Mouse (Mus musculus): ENCODE results near the gene Ccdc157. TPM values are rescaled to one million over a fixed set of nuclear protein-coding genes. Genes with fewer than 3 reads are reported as not detected.
A peak's percentile ranks its signal among the peaks of the same experiment; 100 is the strongest.

Ccdc157 gene
- 1 to 10 TPM; 3.2 to 3.4 TPM for total RNA-seq (2021)
- long read RNA-seq, experiment 1, full-length matches to known transcripts = 1 of 2 reads
- long read RNA-seq, experiment 1, partial matches to known transcripts = 0 of 2 reads
- long read RNA-seq, experiment 1, other reads (novel, unspliced or antisense) = 1 of 2 reads
- long read RNA-seq, experiment 2 = 0 reads

DNA sequence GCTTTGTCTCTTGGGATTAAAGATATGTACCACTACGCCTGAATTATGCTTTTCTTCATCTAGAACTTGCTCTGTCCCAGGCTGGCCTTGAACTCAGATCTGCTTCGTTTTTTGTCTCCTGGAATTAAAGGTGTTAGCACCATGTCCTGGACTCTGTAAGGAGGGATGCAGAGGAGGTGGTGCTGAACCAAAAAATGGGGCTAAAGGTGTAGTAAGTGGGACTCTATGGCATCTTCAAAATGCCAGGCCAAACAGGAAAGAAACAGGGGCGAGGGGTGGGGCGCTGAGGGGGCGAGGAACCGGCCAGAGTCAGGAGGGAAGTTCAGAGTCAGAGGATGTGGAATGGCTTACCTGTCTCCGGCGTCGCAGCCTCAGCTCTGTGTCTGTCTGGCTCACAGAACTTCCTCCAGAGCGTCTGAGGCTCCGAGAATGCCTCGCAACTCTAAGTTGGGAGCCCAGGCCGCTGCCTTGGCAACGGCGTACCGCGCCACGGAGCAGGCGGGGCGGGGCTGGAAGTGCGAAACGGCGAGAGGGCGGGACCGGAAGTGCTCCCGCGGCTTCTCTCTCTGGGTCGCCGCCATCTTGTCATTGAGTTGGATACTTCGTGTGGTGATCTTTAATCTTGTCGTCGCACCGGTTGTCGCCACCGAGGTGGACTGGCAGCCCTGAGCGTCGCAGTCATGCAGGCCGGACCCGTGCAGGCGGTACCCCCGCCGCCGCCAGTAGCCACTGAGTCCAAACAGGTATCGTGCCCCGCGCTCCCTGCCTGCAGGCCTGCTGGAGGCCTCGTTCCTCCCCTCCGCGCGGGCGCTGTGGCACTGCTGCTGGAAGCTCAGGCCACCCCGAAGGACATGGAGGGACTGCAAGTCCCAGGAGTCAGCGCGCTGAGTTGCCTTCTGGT lies at the start of gene Ccdc157, which contains the start of gene Sf3a1:
Ccdc157 (minus strand) TSS at position 486 of the 901 bp plus-strand sequence.
Sf3a1 (plus strand) TSS at position 543 of the 901 bp plus-strand sequence.
- peak within 1 kb of the TSS; percentile 98 for H3K4me3 ChIP-seq
- H3K27ac ChIP-seq = peak within 1 kb of the TSS; percentile 89
- intact Hi-C loops (cut with DNase I) = loop anchor here (1.0 to 10.0 kb wide), 2 partner anchors 25 to 55 kb away; partner anchors contain the start of genes Castor1 and Rnf215
- TF ChIP-seq CTCF (IDR thresholded peaks at IDR 0.05) = peak; percentile 14; the same call in 1 of the 2 replicates
- peak; percentile 97 for DNase-seq

DNA sequence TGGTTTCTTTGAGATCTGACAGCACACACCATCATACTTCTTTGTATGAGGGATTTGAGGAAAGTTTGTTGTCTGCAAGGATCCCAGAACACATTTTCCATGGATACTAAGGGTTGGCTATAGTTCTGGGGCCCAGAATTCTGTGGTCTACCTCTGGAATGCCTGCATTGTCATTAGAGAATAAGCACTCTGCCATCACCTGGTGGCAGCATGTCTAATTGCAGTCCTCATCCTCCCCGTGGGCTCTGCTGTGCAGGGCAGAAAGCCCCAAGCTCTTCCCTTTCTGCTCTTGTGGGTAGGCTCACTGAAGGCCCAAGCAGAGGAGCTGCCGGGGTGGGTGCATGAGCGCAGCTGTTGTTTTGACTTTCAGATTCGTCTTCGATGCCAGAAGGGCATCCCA lies 49.5 kb upstream of the Ccdc157 start:
- intact Hi-C loops (cut with DNase I) = no loop called here
- peak; percentile 46 for TF ChIP-seq CTCF (IDR thresholded peaks at IDR 0.05)
- Histone ChIP-seq H3K27ac (no peak overlapping the region), H3K4me3 (no peak overlapping the region)
- DNase-seq = no peak

DNA sequence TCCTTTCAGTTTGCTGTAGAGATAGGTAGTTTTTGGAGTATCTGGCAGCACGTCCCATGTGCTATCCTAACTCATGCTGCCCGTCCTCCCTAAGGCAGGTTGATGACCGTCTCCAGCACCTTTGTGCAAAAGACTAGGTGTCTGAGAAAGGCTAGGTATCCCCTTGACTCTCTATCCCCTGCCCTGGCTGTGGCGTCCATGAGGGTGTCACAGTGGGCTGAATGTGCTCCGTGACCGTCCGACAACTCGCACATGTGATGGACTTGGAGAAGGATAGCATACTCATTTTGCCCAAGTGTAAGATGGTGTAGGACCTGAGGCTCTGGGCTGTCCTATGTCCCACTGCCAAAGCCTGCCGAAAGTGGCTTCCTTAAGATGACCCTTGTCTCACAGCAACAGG lies 47.6 kb upstream of the Ccdc157 start:
- H3K4me3 ChIP-seq = no peak overlapping the region
- DNase-seq = no peak
- intact Hi-C loops (cut with DNase I) = no loop called here
- H3K27ac ChIP-seq = no peak overlapping the region; the same call in 1 of the 2 replicates
- no peak for TF ChIP-seq CTCF (IDR thresholded peaks at IDR 0.05)

DNA sequence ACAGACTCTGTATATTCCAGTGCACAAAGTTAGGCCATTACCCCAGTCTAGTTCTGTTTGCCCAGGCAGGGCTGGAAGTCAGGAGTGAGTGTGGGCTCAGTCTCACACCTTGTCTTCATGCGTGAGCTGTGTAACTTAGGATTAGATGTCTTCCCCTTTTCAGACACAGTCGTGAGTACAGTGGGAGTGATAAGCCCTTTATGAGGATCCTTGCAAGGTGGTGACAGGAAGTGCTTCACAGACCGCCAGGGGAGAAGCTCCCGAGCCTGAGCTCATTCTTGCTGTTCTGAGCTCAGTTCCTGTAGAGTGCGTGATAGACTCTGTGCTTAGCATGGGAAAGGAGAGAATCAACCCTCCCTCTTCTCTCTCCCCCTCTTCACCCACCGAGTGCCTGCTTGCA lies 46.5 kb upstream of the Ccdc157 start:
- Histone ChIP-seq H3K27ac (peak overlapping the region; percentile 59; the same call in 1 of the 2 replicates), H3K4me3 (no peak overlapping the region)
- TF ChIP-seq CTCF (IDR thresholded peaks at IDR 0.05) = no peak
- DNase-seq = no peak
- intact Hi-C loops (cut with DNase I) = no loop called here

DNA sequence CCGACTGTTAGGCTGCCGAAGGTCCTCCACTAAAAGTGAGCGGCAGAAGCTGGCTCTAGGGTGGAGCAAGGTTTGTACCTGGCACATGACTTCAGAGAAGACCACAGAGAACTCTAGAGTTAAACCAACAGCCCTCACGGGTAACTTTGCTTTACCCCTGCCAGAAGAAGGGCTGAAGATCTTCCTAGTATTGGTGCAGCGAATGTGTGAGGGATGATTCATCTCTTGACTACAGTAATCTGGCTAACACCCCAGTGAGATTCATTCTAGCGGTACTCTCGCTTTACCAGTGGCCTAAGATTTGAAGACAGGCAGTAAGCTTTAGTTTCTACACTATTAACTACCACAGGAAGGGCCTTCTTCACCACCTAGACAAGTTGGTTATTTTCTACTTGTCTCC lies 45.9 kb upstream of the Ccdc157 start:
- no peak for TF ChIP-seq CTCF (IDR thresholded peaks at IDR 0.05)
- Histone ChIP-seq H3K4me3 (no peak overlapping the region), H3K27ac (peak overlapping the region; percentile 59)
- intact Hi-C loops (cut with DNase I) = no loop called here
- DNase-seq = no peak

DNA sequence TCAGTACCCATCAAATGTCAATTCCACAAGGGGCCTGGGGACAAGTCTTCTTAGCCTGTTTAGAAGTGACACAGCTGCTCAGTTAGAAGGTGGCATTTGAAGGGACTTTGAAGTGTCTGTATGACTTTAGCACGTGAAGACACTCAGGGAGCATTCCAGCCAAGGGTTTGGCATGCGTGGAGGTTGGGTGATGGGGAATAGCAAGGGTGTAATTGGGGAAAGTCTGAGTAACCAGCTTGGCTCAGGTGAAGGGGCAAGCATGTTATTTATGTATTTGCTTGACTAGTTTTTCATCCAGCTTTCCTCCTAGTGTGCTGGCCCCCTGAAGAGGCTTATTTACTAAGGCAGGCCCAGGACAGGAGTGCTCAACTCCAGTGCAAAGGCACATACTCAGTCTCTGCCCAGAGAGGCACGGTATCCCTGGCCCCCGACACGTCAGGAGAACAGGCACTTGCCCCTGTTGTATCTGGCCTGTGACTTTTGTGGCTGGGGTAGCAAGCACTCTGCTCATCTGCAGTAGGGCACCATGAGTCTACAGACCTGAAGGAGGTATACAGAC lies 45.1 kb upstream of the Ccdc157 start:
- intact Hi-C loops (cut with DNase I) = no loop called here
- Histone ChIP-seq H3K27ac (peak overlapping the region; percentile 59), H3K4me3 (no peak overlapping the region)
- DNase-seq = no peak
- TF ChIP-seq CTCF (IDR thresholded peaks at IDR 0.05) = no peak

DNA sequence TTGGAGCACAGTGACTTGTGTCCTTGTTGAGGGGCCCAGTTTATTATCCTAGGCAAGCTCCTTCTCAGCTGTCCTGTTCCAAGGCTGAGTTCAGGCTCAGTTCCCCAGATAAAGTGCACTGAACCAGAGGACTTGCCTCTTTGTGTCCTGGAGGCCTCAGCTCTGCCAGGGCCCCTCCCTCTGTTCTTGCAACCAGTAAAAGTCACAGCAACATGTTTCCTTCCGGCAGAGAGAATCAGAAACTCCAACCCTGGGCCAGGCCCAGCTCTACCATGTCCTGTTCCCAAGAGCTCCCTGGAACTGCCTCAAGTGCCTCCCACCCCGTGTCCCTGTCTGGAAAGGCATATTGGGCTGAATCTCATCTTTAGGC lies 43.6 kb upstream of the Ccdc157 start:
- TF ChIP-seq CTCF (IDR thresholded peaks at IDR 0.05) = no peak
- intact Hi-C loops (cut with DNase I) = no loop called here
- Histone ChIP-seq H3K27ac (peak overlapping the region; percentile 75), H3K4me3 (0 out of 2 replicates have a peak overlapping the region, but pooled peaks have one; percentile 0)
- DNase-seq = peak; percentile 83

DNA sequence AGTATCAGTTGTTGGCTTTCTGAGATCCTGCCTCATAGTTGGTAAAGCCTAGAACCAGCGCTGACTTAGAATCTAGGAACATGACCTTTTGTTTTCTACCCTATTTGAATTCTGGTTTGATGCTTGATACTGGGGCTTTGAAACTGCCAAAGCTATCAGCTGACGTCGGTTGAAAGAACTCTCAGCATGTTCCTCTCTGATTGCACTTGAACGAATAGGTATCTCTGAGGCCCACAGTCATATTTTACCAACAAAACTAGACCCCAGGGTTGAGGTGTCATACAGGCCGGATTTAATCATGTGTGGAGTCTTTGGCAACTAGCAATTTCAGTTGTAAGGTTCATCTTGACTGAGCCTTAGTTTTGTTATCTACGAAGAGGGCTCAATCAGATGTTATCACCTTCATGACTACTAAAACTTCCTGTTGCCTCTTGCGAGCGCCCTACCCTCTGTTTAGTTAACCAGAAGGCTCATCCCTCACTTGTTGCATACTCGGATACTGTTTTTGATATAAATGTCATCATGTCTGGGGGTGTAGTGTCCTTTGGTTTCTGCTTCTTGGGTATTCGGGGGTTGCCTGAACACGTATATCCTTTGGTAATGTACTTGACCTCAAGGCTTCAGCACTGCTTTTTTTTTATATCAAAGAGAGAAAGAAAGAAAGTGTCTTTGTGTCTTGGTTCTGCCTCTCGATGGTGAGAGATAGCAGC lies 43.1 kb upstream of the Ccdc157 start:
- TF ChIP-seq CTCF (IDR thresholded peaks at IDR 0.05) = no peak
- intact Hi-C loops (cut with DNase I) = no loop called here
- Histone ChIP-seq H3K4me3 (0 out of 2 replicates have a peak overlapping the region, but pooled peaks have one; percentile 0), H3K27ac (peak overlapping the region; percentile 75)
- DNase-seq = no peak

DNA sequence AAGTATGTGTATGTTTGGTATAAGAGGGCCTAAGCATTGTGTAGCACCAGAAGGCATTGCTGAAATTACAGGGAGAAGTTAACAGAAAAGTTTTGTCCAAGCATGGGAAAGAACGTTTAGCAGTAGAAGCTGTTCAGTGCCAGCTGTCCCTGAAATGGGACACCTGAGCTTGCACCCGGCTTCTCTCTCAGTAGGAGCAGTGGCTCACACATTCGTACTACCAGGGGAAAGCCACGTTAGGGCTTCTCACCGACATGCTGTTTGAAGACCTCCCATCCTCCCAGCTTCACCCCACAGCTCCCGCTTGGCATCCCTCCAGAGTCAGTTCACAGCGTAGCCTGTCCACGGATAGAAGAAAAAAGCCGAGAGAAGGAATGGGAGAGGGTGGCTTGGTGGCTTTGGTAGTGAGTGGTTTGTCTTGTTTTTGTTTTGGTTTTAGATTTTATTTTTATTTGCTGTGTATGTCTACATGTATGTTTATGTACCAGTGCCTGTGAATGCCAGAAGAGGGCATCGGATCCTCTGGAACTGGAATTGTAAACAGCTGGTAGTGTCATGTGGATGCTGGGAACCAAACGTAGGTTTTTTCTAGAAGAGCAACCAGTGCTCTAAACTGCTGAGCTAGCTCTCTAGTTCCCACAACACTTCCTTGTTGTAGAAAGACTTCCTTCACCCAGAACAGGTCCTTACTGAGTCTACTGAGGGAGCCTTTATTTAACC lies 42.0 kb upstream of the Ccdc157 start:
- TF ChIP-seq CTCF (IDR thresholded peaks at IDR 0.05) = no peak
- Histone ChIP-seq H3K27ac (peak overlapping the region; percentile 75), H3K4me3 (no peak overlapping the region)
- intact Hi-C loops (cut with DNase I) = no loop called here
- DNase-seq = no peak

DNA sequence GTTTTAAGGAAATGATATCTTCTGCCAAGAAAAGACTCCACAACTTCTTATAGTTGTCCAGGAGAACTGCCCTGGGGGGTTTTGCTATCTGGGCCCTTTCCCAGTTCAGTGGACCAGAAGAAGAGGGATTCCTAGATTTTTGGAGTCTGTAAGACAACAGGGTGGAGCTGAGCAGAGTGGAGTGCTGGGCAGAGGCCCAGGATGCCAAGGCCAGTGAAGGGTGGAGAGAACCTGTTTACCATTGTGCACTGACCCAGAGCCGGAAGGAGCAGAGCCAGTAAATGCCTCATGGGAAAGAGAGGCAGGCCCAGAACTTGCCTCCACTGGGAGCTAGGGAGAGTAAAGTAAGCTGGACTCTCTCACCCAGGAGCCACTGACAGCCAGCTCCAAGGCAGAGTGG lies 37.6 kb upstream of the Ccdc157 start:
- DNase-seq = no peak
- H3K27ac ChIP-seq = peak overlapping the region; percentile 68
- intact Hi-C loops (cut with DNase I) = no loop called here
- no peak for TF ChIP-seq CTCF (IDR thresholded peaks at IDR 0.05)
- H3K4me3 ChIP-seq = no peak overlapping the region

DNA sequence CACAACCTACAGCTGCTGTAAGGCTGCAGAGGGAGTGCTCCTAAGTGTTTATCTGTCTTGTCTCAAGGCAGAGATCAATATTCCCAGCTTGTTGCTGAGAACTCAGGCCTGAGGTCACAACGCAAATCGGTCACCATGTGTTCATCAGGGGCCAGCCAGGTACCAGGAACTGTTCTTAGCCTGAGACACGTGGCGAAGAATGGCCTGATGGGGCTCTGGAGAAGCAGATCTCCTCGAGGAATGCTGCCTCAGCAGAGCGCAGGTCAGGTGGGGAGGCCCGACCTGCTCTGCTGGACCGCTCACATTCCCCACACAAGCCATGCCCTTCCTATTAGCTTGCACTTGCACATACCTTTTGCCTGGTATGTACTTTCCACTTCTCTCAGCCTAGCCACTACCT lies 36.5 kb upstream of the Ccdc157 start:
- intact Hi-C loops (cut with DNase I) = no loop called here

DNA sequence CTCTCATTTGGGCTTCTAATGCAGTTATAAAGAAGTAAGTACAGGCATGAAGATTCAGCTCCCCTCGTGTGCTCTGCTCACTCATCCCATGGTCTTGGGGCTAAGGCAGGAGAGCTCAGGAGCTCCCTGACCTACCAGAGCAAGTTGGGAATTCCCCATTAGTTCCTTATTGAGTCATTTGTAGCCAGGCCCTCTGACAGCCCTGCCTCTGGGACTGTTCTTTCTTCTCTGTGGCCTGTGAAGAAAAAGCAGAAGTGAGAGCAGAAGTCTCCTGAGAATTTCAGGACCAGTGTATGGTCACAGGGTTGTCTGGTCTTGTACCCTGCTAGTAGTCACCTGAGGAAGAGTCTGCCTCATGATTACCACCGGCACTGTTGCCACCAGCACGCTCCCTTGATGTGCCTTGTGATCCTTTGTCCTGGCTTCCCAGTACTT lies 35.5 kb upstream of the Ccdc157 start:
- intact Hi-C loops (cut with DNase I) = no loop called here
- no peak for TF ChIP-seq CTCF (IDR thresholded peaks at IDR 0.05)
- H3K27ac ChIP-seq = peak overlapping the region; percentile 13; the same call in 1 of the 2 replicates

More for the DNA sequence above, 36.5 kb upstream of the Ccdc157 start:
- TF ChIP-seq CTCF (IDR thresholded peaks at IDR 0.05) = no peak
- no peak for DNase-seq
- peak overlapping the region; percentile 68 for H3K27ac ChIP-seq
- H3K4me3 ChIP-seq = no peak overlapping the region

More for the DNA sequence above, 35.5 kb upstream of the Ccdc157 start:
- H3K4me3 ChIP-seq = no peak overlapping the region
- DNase-seq = no peak

All from gastrocnemius, adult 2 months (tissue).